Mouse (Mus musculus) adrenal gland, postnatal 14 days (tissue): ENCODE data around the gene Zdhhc25. TPM values are rescaled to one million over a fixed set of nuclear protein-coding genes. Genes with fewer than 3 reads are reported as not detected.

ENCODE experiments used
- DNase-seq: peaks from one replicate; pipeline ENCODE4 v3.0.0; 2021; ENCODE audit warnings: mixed read lengths
- total RNA-seq: library from RNA; stranded (reverse); gene quantifications from 2 replicates; pipeline ENCODE4 v1.2.3, GENCODE M21; 2021

Zdhhc25 gene
- total RNA-seq, 1 experiment from 2014 or later: not detected

- no peak for DNase-seq
These were observed 28.8 kb downstream of the Zdhhc25 start for GRCm38 (mm10) chr15:88628801-88629356.

GRCm38 (mm10) chr15:88635205-88635604 is 35.1 kb downstream of the Zdhhc25 start:
- peak; percentile 19 for DNase-seq

GRCm38 (mm10) chr15:88651019-88651418 is 50.9 kb downstream of the Zdhhc25 start:
- peak; percentile 77 for DNase-seq

Other genes with a start within 250 kb of the Zdhhc25 start
- 51.4 and 55.0 TPM in 2 replicates for gene Brd1, start 133.9 kb downstream of the Zdhhc25 start, total RNA-seq
- gene Zbed4, start 151.4 kb downstream of the Zdhhc25 start, total RNA-seq: 11.4 and 12.5 TPM in 2 replicates
- gene Alg12, start 219.0 kb downstream of the Zdhhc25 start, total RNA-seq: 14.3 and 14.8 TPM in 2 replicates
- 33.0 and 35.0 TPM in 2 replicates for gene Creld2, start 219.3 kb downstream of the Zdhhc25 start, total RNA-seq